Mouse (Mus musculus): ENCODE measurements around the gene Srp54c.

- TF ChIP-seq ZC3H11A (IDR thresholded peaks at IDR 0.05; ENCODE audit: borderline replicate concordance, low read depth, low read length) (no peak), CHD2 (IDR thresholded peaks at IDR 0.05; ENCODE audit: low read depth, low read length) (no peak), ZNF384 (IDR thresholded peaks at IDR 0.05; ENCODE audit: low read depth, low read length) (no peak), MAFK (IDR thresholded peaks at IDR 0.05; ENCODE audit: insufficient read depth, low read depth, low read length) (no peak), HCFC1 (IDR thresholded peaks at IDR 0.05; ENCODE audit: borderline replicate concordance, insufficient read depth, low read length) (no peak)
Measured at GRCm38 (mm10) chr12:55299336-55299735, 69.4 kb downstream of the Srp54c start, which contains the start of gene 1110008L16Rik.

Data from ES-E14 (cell line).